Mouse (Mus musculus) intestine, embryonic 16.5 days (tissue): Measurements from ENCODE around the gene Lnpep. TPM values are rescaled to one million over a fixed set of nuclear protein-coding genes. Genes with fewer than 3 reads are reported as not detected.
"Not testable (repeated sequence)": the region's sequence is repeated elsewhere in the genome, so short reads cannot be mapped to it uniquely, and the experiment has no call there.

ENCODE experiments used
- ATAC-seq: fragments of 200-750 bp; cut with Nextera tagmentation; 2 replicates; pipeline ENCODE4 v1.8.0; 2017; ENCODE audit warnings: moderate TSS enrichment, moderate library complexity
- H3K27ac ChIP-seq: fragments of 300-500 bp; sonication (generic); 2 replicates; pipeline ENCODE4 v1.5.1; 2014; ENCODE audit warnings: mild to moderate bottlenecking, low read length
- H3K27me3 ChIP-seq: fragments of 300-500 bp; sonication (generic); replicated peaks from 2 replicates; pipeline ENCODE4 v1.6.1; 2014; ENCODE audit warnings: low read length, control low read depth, mixed read lengths; ENCODE audit not compliant: control insufficient read depth, insufficient read depth
- H3K36me3 ChIP-seq: fragments of 300-500 bp; sonication (generic); 2 replicates; pipeline ENCODE4 v1.6.1; 2014; ENCODE audit warnings: low read length, control low read depth; ENCODE audit not compliant: control insufficient read depth, insufficient read depth
- H3K4me1 ChIP-seq: fragments of 300-500 bp; sonication (generic); 2 replicates; pipeline ENCODE4 v1.6.1; 2014; ENCODE audit warnings: low read length, control low read depth, mixed read lengths; ENCODE audit not compliant: control insufficient read depth, insufficient read depth
- H3K4me2 ChIP-seq: fragments of 300-500 bp; sonication (generic); 2 replicates; pipeline ENCODE4 v1.6.1; 2014; ENCODE audit warnings: low read depth, low read length, control low read depth
- H3K4me3 ChIP-seq: fragments of 300-500 bp; sonication (generic); 2 replicates; pipeline ENCODE4 v1.5.1; 2014; ENCODE audit warnings: mild to moderate bottlenecking, low read length
- H3K9ac ChIP-seq: fragments of 300-500 bp; sonication (generic); 2 replicates; pipeline ENCODE4 v1.6.1; 2014; ENCODE audit warnings: low read depth, low read length
- H3K9me3 ChIP-seq: fragments of 300-500 bp; sonication (generic); 2 replicates; pipeline ENCODE4 v1.6.1; 2016; ENCODE audit warnings: low read length, control low read depth; ENCODE audit not compliant: control insufficient read depth
- WGBS: fragments of 180-500 bp; shearing (Covaris S2); extraction: QIAGEN DNeasy Blood & Tissue Kit; methylation state at CpG from one replicate; pipeline ENCODE4 v1.1.7; 2014; 5-methylcytosine and 5-hydroxymethylcytosine counted together
- polyA plus RNA-seq: library from polyadenylated mRNA; unstranded; fragments of >200 nt; fragmentation: Nextera tagmentation; extraction: Ambion mirVana; gene quantifications from 2 replicates; pipeline ENCODE4 v1.2.1, GENCODE M21; 2015

Lnpep gene
- polyA plus RNA-seq, 1 experiment from 2014 or later, result 6.2 TPM

DNA sequence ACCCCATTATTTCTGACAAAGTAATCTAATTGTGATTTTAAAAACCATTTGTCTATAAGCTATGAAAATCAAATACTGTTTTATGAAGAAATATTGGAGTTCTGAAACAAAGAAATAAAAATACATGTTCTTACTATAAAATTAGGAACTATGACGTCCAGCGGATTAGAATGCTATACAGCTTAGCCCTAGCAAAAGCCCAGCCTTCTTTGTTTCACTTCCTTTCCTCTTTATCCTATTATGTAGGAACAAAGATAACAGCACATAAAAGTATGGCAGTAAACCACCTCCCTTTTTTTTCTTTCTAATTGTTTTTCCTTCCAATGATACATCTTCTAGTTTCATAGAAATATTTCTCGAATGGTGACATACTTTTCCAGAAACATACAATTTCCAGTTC lies 75.9 kb downstream of the Lnpep start:
- no peaks in the 10 kb centered on the region for H3K9me3 ChIP-seq
- H3K27ac ChIP-seq, result no peak overlapping the region
- no peak for ATAC-seq
- no peak overlapping the region for H3K9ac ChIP-seq
- H3K4me1 ChIP-seq, result no peaks in the 10 kb centered on the region
- H3K27me3 ChIP-seq, result no peaks in the 10 kb centered on the region
- H3K4me3 ChIP-seq, result no peak overlapping the region
- H3K36me3 ChIP-seq, result no peaks in the 10 kb centered on the region; the same call in 1 of the 2 replicates
- 85% methylated on average over 3 of the region's 3 CpGs for WGBS
- no peak overlapping the region for H3K4me2 ChIP-seq

DNA sequence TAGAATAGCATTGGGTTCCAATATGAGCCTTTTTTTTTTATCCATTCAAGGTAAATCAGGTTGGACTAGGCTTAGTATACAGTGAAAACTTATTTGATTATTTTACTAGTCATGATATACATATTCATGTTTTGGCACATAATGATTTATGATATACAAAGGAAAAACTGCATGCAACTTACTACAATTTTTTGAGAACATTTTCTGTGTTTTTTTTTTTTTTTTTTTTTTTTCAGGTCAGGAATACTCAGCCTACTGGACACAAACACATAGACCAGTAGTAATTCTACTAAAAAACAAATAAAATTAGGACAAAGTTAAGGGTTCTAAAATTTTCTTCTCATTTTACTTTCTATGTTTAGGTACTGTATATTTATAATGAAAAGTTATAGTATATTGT lies 93.5 kb downstream of the Lnpep start:
- Histone ChIP-seq H3K27ac (no peak overlapping the region), H3K9ac (no peak overlapping the region), H3K9me3 (no peaks in the 10 kb centered on the region), H3K36me3 (peaks cover 10% of the 10 kb centered on the region; the same call in 1 of the 2 replicates), H3K4me3 (no peak overlapping the region), H3K4me1 (no peaks in the 10 kb centered on the region), H3K4me2 (no peak overlapping the region), H3K27me3 (no peaks in the 10 kb centered on the region)
- ATAC-seq, result no peak

DNA sequence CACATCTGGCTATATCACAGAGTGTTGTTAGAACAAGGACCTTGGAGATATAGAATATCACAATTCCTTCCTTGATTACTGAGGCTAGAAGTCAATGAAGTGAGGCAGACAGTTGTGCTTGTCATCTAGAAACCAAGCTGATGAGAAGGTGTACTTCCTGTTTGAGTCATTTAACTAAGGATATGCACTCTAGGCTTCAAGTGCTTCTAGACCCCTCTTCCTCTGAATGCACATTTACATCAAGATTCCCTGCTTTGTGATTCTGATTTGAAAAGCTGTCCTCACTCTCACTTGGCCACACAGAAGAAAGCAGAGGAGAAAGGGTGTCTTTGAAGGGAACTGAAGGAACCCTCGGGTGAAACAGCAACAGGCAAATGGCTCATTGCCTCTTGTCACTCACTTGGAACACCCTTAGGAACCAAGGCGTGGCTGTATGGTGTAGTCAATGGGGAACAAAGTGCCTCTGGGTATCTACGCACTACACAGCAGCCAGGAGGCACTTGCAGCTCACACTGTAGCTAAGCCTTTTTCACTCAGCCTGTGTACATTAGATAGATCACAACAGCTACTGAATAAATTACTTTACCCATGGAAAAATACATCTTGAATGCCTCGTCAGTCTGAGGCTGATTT lies 108.3 kb downstream of the Lnpep start:
- 72% methylated on average over 4 of the region's 4 CpGs for WGBS
- H3K36me3 ChIP-seq, result no peaks in the 10 kb centered on the region
- no peak overlapping the region for H3K4me2 ChIP-seq
- no peaks in the 10 kb centered on the region for H3K27me3 ChIP-seq
- H3K9ac ChIP-seq, result no peak overlapping the region
- no peaks in the 10 kb centered on the region for H3K9me3 ChIP-seq
- ATAC-seq, result peak; percentile 67; the same call in 1 of the 2 replicates
- no peak overlapping the region for H3K4me3 ChIP-seq
- no peak overlapping the region for H3K27ac ChIP-seq
- H3K4me1 ChIP-seq, result no peaks in the 10 kb centered on the region

DNA sequence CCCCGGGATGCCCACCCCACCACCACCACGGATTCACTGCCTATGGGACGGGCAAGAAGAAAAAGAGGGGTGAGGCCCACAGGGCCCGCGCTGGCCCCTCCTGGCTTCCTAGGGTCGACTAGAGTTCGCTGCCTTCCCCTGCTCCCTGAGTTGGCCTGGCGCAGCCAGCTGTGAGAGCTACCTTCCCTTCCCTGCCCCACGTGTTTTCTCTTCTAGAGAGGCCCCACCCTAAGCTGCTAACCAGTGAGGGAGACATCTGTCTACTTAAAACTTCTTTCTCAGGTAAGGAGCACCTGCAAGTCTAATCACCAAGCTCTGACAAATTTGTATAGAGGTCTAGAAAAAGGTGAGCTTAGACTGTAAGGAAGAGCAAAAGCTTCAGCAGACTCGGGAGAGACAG lies 118.2 kb downstream of the Lnpep start:
- H3K4me2 ChIP-seq, result no peak overlapping the region
- H3K4me3 ChIP-seq, result no peak overlapping the region
- H3K27me3 ChIP-seq, result no peaks in the 10 kb centered on the region
- H3K36me3 ChIP-seq, result no peaks in the 10 kb centered on the region
- H3K9ac ChIP-seq, result no peak overlapping the region
- H3K4me1 ChIP-seq, result no peaks in the 10 kb centered on the region
- no peaks in the 10 kb centered on the region for H3K9me3 ChIP-seq
- WGBS, result 87% methylated on average over 10 of the region's 10 CpGs
- H3K27ac ChIP-seq, result no peak overlapping the region
- ATAC-seq, result no peak

DNA sequence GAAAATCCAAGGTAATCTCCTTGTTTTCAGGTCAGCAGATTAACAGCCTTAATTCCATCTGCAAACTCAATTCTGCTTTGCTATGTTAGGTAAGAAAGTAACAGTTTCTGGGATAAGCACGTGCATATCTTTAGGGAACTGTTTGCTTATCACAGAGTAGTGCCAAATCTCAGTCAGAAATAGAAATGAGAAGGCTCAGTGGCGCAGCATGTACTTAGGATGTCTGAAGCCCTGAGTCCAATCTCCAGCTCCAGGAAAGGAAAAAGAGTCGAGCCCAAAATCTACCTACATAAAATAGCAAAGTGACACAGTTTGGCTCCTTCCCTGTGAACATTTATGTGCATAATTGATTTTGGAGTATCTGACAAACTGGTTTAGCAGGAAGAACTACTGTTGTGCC lies 125.6 kb downstream of the Lnpep start:
- 61% methylated on average over 3 of the region's 3 CpGs for WGBS
- Histone ChIP-seq H3K36me3 (no peaks in the 10 kb centered on the region), H3K4me3 (no peak overlapping the region), H3K4me2 (no peak overlapping the region), H3K4me1 (no peaks in the 10 kb centered on the region), H3K27me3 (no peaks in the 10 kb centered on the region), H3K9me3 (no peaks in the 10 kb centered on the region), H3K27ac (no peak overlapping the region), H3K9ac (no peak overlapping the region)
- no peak for ATAC-seq

DNA sequence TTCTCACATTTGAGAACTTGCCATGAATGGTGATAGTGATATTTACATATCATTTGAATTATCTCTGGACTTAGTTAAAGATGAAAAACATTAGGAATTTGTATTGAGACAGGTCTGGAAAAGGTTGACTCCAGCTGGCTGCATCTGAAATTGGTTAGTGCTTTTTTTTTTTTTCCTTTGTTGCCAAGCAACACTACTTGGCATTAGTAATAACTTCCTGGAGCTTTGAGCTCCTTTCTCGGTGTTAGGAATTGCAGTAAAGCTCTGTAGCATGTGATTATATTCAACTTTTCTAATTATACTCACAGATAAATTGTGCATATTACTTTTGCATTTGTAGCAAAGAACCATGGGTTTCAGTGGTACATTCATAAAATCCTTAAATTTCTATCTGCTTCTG lies 126.0 kb downstream of the Lnpep start:
- no peak for ATAC-seq
- no peak overlapping the region for H3K27ac ChIP-seq
- no peak overlapping the region for H3K4me3 ChIP-seq
- 12% methylated on average over 1 of the region's 1 CpGs for WGBS
- H3K36me3 ChIP-seq, result no peaks in the 10 kb centered on the region
- H3K9ac ChIP-seq, result no peak overlapping the region
- H3K27me3 ChIP-seq, result no peaks in the 10 kb centered on the region
- no peak overlapping the region for H3K4me2 ChIP-seq
- no peaks in the 10 kb centered on the region for H3K9me3 ChIP-seq
- no peaks in the 10 kb centered on the region for H3K4me1 ChIP-seq

DNA sequence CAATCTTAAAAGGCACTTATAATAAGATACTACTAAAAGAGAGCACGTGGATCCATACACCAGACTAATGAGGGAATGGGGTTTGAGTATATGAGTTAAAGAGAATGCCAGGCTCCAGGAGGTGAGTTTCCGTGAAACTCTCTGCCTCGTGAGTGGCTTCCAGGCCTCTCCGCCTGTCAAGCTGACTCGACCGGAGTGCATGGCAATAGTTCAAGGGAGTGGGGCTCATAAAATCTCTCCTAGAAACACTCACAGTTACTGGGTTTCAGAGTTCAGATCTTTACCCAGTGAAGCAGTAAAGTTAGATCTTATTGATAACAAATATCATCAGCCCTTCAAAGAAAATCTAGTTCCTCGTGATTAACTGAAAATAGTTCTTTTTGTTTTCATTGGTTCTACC lies 128.1 kb downstream of the Lnpep start:
- 75% methylated on average over 7 of the region's 7 CpGs for WGBS
- no peaks in the 10 kb centered on the region for H3K36me3 ChIP-seq
- H3K9ac ChIP-seq, result no peak overlapping the region
- H3K27ac ChIP-seq, result no peak overlapping the region
- no peaks in the 10 kb centered on the region for H3K9me3 ChIP-seq
- H3K4me1 ChIP-seq, result no peaks in the 10 kb centered on the region
- no peak overlapping the region for H3K4me2 ChIP-seq
- no peaks in the 10 kb centered on the region for H3K27me3 ChIP-seq
- no peak overlapping the region for H3K4me3 ChIP-seq
- ATAC-seq, result peak; percentile 90

DNA sequence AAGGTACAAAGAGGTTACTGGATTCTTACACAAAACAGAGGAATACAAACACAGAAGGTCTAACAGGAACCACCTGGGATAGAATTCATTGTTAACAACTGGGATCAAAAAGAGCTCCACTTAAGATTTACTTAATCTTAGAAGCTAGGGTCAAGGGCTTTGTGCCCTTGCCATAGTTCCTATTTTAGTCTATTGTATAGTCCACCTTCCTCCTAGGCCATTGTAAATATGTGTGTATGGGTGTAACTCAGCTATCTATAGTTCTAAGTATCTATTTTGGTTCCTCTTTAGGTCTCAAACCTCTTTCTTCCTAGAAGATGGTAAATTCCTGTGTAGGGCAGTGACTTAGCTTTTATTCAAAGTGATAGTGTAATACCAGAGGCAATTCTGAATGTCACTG lies 128.6 kb downstream of the Lnpep start:
- H3K27me3 ChIP-seq, ATAC-seq, H3K4me3 ChIP-seq, H3K27ac ChIP-seq, H3K4me2 ChIP-seq, H3K36me3 ChIP-seq, H3K9ac ChIP-seq, H3K4me1 ChIP-seq, H3K9me3 ChIP-seq: not testable (repeated sequence)

DNA sequence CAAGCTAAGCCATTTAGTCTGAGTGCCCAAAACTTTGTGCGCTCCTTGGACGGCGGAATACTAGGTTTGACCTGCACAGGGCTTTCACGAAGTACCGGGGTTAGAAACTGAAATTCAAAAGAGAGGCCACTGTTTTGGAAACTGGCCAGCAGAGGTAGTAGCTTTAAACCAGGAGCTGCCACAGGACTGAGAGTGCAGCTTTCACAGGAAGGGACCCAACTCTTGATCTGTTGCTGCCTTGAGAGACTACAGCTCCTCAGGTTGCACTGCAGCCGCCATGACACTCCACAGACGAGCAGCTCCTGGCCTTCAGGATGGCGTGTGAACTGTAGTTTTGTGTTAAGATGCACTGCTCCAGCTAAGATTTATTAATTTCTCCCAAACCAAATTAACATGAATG lies 132.7 kb downstream of the Lnpep start:
- no peak overlapping the region for H3K27ac ChIP-seq

DNA sequence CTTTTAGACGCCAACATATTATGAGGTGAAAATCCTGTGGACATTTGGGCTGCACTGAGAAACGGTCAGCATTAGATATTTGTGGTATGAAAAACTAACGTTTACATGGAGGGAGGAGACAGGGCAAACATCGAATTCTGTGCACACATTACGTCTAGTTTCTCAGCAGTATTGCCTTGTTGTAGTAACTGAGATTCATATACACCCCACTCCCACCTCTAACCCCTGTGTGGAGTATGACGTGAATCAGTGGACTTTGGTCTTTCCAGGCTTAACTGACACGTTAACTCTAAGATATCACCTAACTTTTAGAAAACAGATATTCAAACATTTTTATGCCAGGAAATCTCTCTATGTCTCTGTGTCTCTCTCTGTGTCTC lies 133.2 kb downstream of the Lnpep start:
- no peak overlapping the region for H3K27ac ChIP-seq
- no peaks in the 10 kb centered on the region for H3K36me3 ChIP-seq
- H3K4me3 ChIP-seq, result no peak overlapping the region
- no peak overlapping the region for H3K4me2 ChIP-seq
- no peaks in the 10 kb centered on the region for H3K4me1 ChIP-seq
- WGBS, result 43% methylated on average over 7 of the region's 7 CpGs
- peak; percentile 48; the same call in 1 of the 2 replicates for ATAC-seq
- no peak overlapping the region for H3K9ac ChIP-seq
- no peaks in the 10 kb centered on the region for H3K27me3 ChIP-seq
- H3K9me3 ChIP-seq, result no peaks in the 10 kb centered on the region

More for the DNA sequence above, 132.7 kb downstream of the Lnpep start:
- 79% methylated on average over 8 of the region's 8 CpGs for WGBS
- H3K4me2 ChIP-seq, result no peak overlapping the region
- no peaks in the 10 kb centered on the region for H3K4me1 ChIP-seq
- H3K9me3 ChIP-seq, result no peaks in the 10 kb centered on the region
- H3K9ac ChIP-seq, result no peak overlapping the region
- no peak for ATAC-seq
- no peaks in the 10 kb centered on the region for H3K27me3 ChIP-seq
- H3K36me3 ChIP-seq, result no peaks in the 10 kb centered on the region
- H3K4me3 ChIP-seq, result no peak overlapping the region
